Mouse (Mus musculus): ENCODE measurements around the gene Gm11060.

Gene Gm11060

GRCm38 (mm10) chr2:105091718-105092117 is at the start of gene Gm11060:
Gene Gm11060, plus strand, starts transcription at chr2:105092018.
- DNase-seq, result no peak

GRCm38 (mm10) chr2:105043152-105043551 is 48.7 kb upstream of the Gm11060 start:
- no peak for DNase-seq

- no peak for DNase-seq
Measured at GRCm38 (mm10) chr2:105048301-105048700, 43.5 kb upstream of the Gm11060 start.

- DNase-seq, result no peak
Measured at GRCm38 (mm10) chr2:105055529-105055928, 36.3 kb upstream of the Gm11060 start.

GRCm38 (mm10) chr2:105058577-105059116 is 33.2 kb upstream of the Gm11060 start:
- no peak for DNase-seq

GRCm38 (mm10) chr2:105062741-105063372 is 29.0 kb upstream of the Gm11060 start:
- DNase-seq, result no peak

- no peak for DNase-seq
Measured at GRCm38 (mm10) chr2:105072496-105072895, 19.3 kb upstream of the Gm11060 start.

- DNase-seq, result no peak
Measured at GRCm38 (mm10) chr2:105074196-105074595, 17.6 kb upstream of the Gm11060 start.

GRCm38 (mm10) chr2:105075809-105076208 is 16.0 kb upstream of the Gm11060 start:
- DNase-seq, result no peak

GRCm38 (mm10) chr2:105077151-105077550 is 14.7 kb upstream of the Gm11060 start:
- DNase-seq, result no peak

GRCm38 (mm10) chr2:105082256-105082790 is 9.5 kb upstream of the Gm11060 start:
- DNase-seq, result no peak

- DNase-seq, result no peak
Measured at GRCm38 (mm10) chr2:105084035-105084434, 7.8 kb upstream of the Gm11060 start.

- DNase-seq, result no peak
Measured at GRCm38 (mm10) chr2:105086081-105086480, 5.7 kb upstream of the Gm11060 start.

- DNase-seq, result no peak
Measured at GRCm38 (mm10) chr2:105088005-105088404, 3.8 kb upstream of the Gm11060 start.

GRCm38 (mm10) chr2:105089083-105089482 is 2.7 kb upstream of the Gm11060 start:
- DNase-seq, result no peak

- DNase-seq, result no peak
Measured at GRCm38 (mm10) chr2:105089581-105090508, 2.0 kb upstream of the Gm11060 start.

GRCm38 (mm10) chr2:105090991-105091390 is 827 bp upstream of the Gm11060 start:
- DNase-seq, result no peak

- DNase-seq, result no peak
Measured at GRCm38 (mm10) chr2:105097294-105097953, 5.6 kb downstream of the Gm11060 start.

GRCm38 (mm10) chr2:105099410-105099809 is 7.6 kb downstream of the Gm11060 start:
- no peak for DNase-seq

- no peak for DNase-seq
Measured at GRCm38 (mm10) chr2:105100541-105100940, 8.7 kb downstream of the Gm11060 start.

GRCm38 (mm10) chr2:105108703-105109158 is 16.9 kb downstream of the Gm11060 start:
- peak; percentile 81 for DNase-seq

GRCm38 (mm10) chr2:105114074-105114473 is 22.3 kb downstream of the Gm11060 start:
- no peak for DNase-seq

- DNase-seq, result no peak
Measured at GRCm38 (mm10) chr2:105117669-105118068, 25.9 kb downstream of the Gm11060 start.
